Mouse (Mus musculus): Measurements from ENCODE around the gene Pdik1l. TPM values are rescaled to one million over a fixed set of nuclear protein-coding genes. Genes with fewer than 3 reads are reported as not detected.

Gene Pdik1l
- polyA plus RNA-seq, 1 experiment from 2014 or later, result 38.5 TPM

- Histone ChIP-seq H3K9me3 (ENCODE audit: control insufficient read depth, low read length) (no peaks in the 10 kb centered on the region), H3K36me3 (replicated peaks; ENCODE audit: control insufficient read depth, insufficient read depth) (no peaks in the 10 kb centered on the region), H3K9ac (no peak overlapping the region), H3K27ac (no peak overlapping the region), H3K4me1 (replicated peaks; ENCODE audit: control insufficient read depth, insufficient read depth, low read length) (0 out of 2 replicates have a peak, but pooled peaks cover 6% of the 10 kb centered on the region), H3K4me2 (replicated peaks) (no peak overlapping the region), H3K4me3 (replicated peaks; ENCODE audit: low read length) (no peak overlapping the region), H3K27me3 (ENCODE audit: control insufficient read depth, insufficient read depth, low read length) (peaks cover 18% of the 10 kb centered on the region)
- DNase-seq (ENCODE audit: low spot score) (no peak), ATAC-seq (ENCODE audit: low FRiP score) (no peak)
- WGBS, result 84% methylated on average over 5 of the region's 5 CpGs
Measured at GRCm38 (mm10) chr4:134234876-134235275, 52.8 kb downstream of the Pdik1l start.

GRCm38 (mm10) chr4:134230431-134230830 is 57.3 kb downstream of the Pdik1l start:
- no peaks in the 10 kb centered on the region for H3K36me3 ChIP-seq (replicated peaks; ENCODE audit: control insufficient read depth, insufficient read depth)
- no peak overlapping the region for H3K4me3 ChIP-seq (replicated peaks; ENCODE audit: low read length)
- no peak overlapping the region for H3K9ac ChIP-seq
- H3K4me1 ChIP-seq (replicated peaks; ENCODE audit: control insufficient read depth, insufficient read depth, low read length), result no peaks in the 10 kb centered on the region
- no peak overlapping the region for H3K27ac ChIP-seq
- H3K27me3 ChIP-seq (ENCODE audit: control insufficient read depth, insufficient read depth, low read length), result no peaks in the 10 kb centered on the region
- H3K9me3 ChIP-seq (ENCODE audit: control insufficient read depth, low read length), result no peaks in the 10 kb centered on the region
- ATAC-seq (ENCODE audit: low FRiP score) (no peak), DNase-seq (ENCODE audit: low spot score) (no peak)
- H3K4me2 ChIP-seq (replicated peaks), result no peak overlapping the region
- 49% methylated on average over 8 of the region's 8 CpGs for WGBS

- no peak for ATAC-seq (ENCODE audit: low FRiP score)
- WGBS, result 74% methylated on average over 8 of the region's 8 CpGs
- no peak within 1 kb of the TSS for H3K27ac ChIP-seq
- no peaks in the 10 kb centered on the region for H3K36me3 ChIP-seq (replicated peaks; ENCODE audit: control insufficient read depth, insufficient read depth)
- H3K9ac ChIP-seq, result no peak within 1 kb of the TSS
- no peaks in the 10 kb centered on the region for H3K4me1 ChIP-seq (replicated peaks; ENCODE audit: control insufficient read depth, insufficient read depth, low read length)
- H3K27me3 ChIP-seq (ENCODE audit: control insufficient read depth, insufficient read depth, low read length), result no peaks in the 10 kb centered on the region
- no peak within 1 kb of the TSS for H3K4me2 ChIP-seq (replicated peaks)
- no peaks in the 10 kb centered on the region for H3K9me3 ChIP-seq (ENCODE audit: control insufficient read depth, low read length)
- no peak for DNase-seq (ENCODE audit: low spot score)
- H3K4me3 ChIP-seq (replicated peaks; ENCODE audit: low read length), result no peak within 1 kb of the TSS
Measured at GRCm38 (mm10) chr4:134227194-134227593, 60.5 kb downstream of the Pdik1l start, which contains the start of gene Catsper4. Gene Catsper4 (minus strand): TSS chr4:134227383.

Other genes with a start within 250 kb of the Pdik1l start
- not detected in 2 replicates for gene Zfp683, start 234.1 kb downstream of the Pdik1l start, polyA plus RNA-seq (2014; fragmentation: Nextera tagmentation; extraction: Ambion mirVana)
- gene Crybg2, start 227.1 kb downstream of the Pdik1l start, polyA plus RNA-seq (2014; fragmentation: Nextera tagmentation; extraction: Ambion mirVana), result 3.0 and 4.7 TPM in 2 replicates
- 1.7 and 2.4 TPM in 2 replicates for gene Cd52, start 192.8 kb downstream of the Pdik1l start, polyA plus RNA-seq (2014; fragmentation: Nextera tagmentation; extraction: Ambion mirVana)
- gene Ubxn11, start 185.3 kb downstream of the Pdik1l start, polyA plus RNA-seq (2014; fragmentation: Nextera tagmentation; extraction: Ambion mirVana), result 17.5 and 22.2 TPM in 2 replicates
- gene Sh3bgrl3, start 159.1 kb downstream of the Pdik1l start, polyA plus RNA-seq (2014; fragmentation: Nextera tagmentation; extraction: Ambion mirVana), result 429 and 442 TPM in 2 replicates
- 19.2 and 20.3 TPM in 2 replicates for gene Cep85, start 100.8 kb downstream of the Pdik1l start, polyA plus RNA-seq (2014; fragmentation: Nextera tagmentation; extraction: Ambion mirVana)
- not detected in 2 replicates for gene Gm7534, start 84.9 kb downstream of the Pdik1l start, polyA plus RNA-seq (2014; fragmentation: Nextera tagmentation; extraction: Ambion mirVana)
- 0.13 TPM in 1 of 2 replicates, not detected in the other for gene Catsper4, start 60.5 kb downstream of the Pdik1l start, polyA plus RNA-seq (2014; fragmentation: Nextera tagmentation; extraction: Ambion mirVana)
- gene Cnksr1, start 49.5 kb downstream of the Pdik1l start, polyA plus RNA-seq (2014; fragmentation: Nextera tagmentation; extraction: Ambion mirVana), result 0.13 and 0.31 TPM in 2 replicates
- gene E130218I03Rik, start 44.2 kb downstream of the Pdik1l start, polyA plus RNA-seq (2014; fragmentation: Nextera tagmentation; extraction: Ambion mirVana), result 0.32 TPM in 1 of 2 replicates, not detected in the other
- 12.5 and 14.4 TPM in 2 replicates for gene Zfp593, start 42.3 kb downstream of the Pdik1l start, polyA plus RNA-seq (2014; fragmentation: Nextera tagmentation; extraction: Ambion mirVana)
- 0.35 and 0.87 TPM in 2 replicates for gene Gm30191, start 41.0 kb downstream of the Pdik1l start, polyA plus RNA-seq (2014; fragmentation: Nextera tagmentation; extraction: Ambion mirVana)
- gene Grrp1, start 33.8 kb downstream of the Pdik1l start, polyA plus RNA-seq (2014; fragmentation: Nextera tagmentation; extraction: Ambion mirVana), result 16.4 and 16.9 TPM in 2 replicates
- 0.23 TPM in 1 of 2 replicates, not detected in the other for gene Trim63, start 27.2 kb upstream of the Pdik1l start, polyA plus RNA-seq (2014; fragmentation: Nextera tagmentation; extraction: Ambion mirVana)
- gene Slc30a2, start 55.3 kb upstream of the Pdik1l start, polyA plus RNA-seq (2014; fragmentation: Nextera tagmentation; extraction: Ambion mirVana), result 0.13 and 0.14 TPM in 2 replicates
- 0.30 and 0.58 TPM in 2 replicates for gene Extl1, start 96.0 kb upstream of the Pdik1l start, polyA plus RNA-seq (2014; fragmentation: Nextera tagmentation; extraction: Ambion mirVana)
- gene Pafah2, start 108.4 kb upstream of the Pdik1l start, polyA plus RNA-seq (2014; fragmentation: Nextera tagmentation; extraction: Ambion mirVana), result 6.8 and 6.9 TPM in 2 replicates
- 5,273 and 5,278 TPM in 2 replicates for gene Stmn1, start 180.4 kb upstream of the Pdik1l start, polyA plus RNA-seq (2014; fragmentation: Nextera tagmentation; extraction: Ambion mirVana)
- gene Paqr7, start 208.8 kb upstream of the Pdik1l start, polyA plus RNA-seq (2014; fragmentation: Nextera tagmentation; extraction: Ambion mirVana), result 11.5 and 12.4 TPM in 2 replicates
- gene Aunip, start 223.1 kb upstream of the Pdik1l start, polyA plus RNA-seq (2014; fragmentation: Nextera tagmentation; extraction: Ambion mirVana), result 0.40 and 0.91 TPM in 2 replicates
- 184 and 202 TPM in 2 replicates for gene Mtfr1l, start 247.5 kb upstream of the Pdik1l start, polyA plus RNA-seq (2014; fragmentation: Nextera tagmentation; extraction: Ambion mirVana)

All from hindbrain, embryonic 14.5 days (tissue).